Mouse (Mus musculus) ES-E14 (cell line): Measurements from ENCODE around the gene Slc22a20. TPM values are rescaled to one million over a fixed set of nuclear protein-coding genes. Genes with fewer than 3 reads are reported as not detected.

ENCODE experiments used
- DNase-seq: peaks from one replicate; pipeline ENCODE4 v3.0.0-alpha.2; 2013; ENCODE audit warnings: low read depth, low spot score
- H3K27ac ChIP-seq: 2 replicates; pipeline ENCODE4 v1.5.1; 2012; ENCODE audit warnings: low read depth, mild to moderate bottlenecking, low read length, moderate library complexity, mixed read lengths; ENCODE audit not compliant: poor library complexity, insufficient read depth, severe bottlenecking
- H3K36me3 ChIP-seq: 2 replicates; pipeline ENCODE4 v1.6.1; 2012; ENCODE audit warnings: mild to moderate bottlenecking, low read length, moderate library complexity, mixed read lengths; ENCODE audit not compliant: control insufficient read depth, poor library complexity, insufficient read depth, severe bottlenecking
- H3K4me1 ChIP-seq, 2 experiments: fragments of 150-350 bp in 1 of 2; sonication (generic) in 1 of 2; 2 replicates each; pipeline ENCODE4 v1.6.1; 2012; ENCODE audit warnings: low read length in 2 of 2, mild to moderate bottlenecking in 1 of 2, mixed read lengths in 1 of 2; ENCODE audit not compliant: control insufficient read depth in 2 of 2, insufficient read depth in 2 of 2, poor library complexity in 1 of 2
- H3K4me3 ChIP-seq, 2 experiments: fragments of 150-350 bp in 1 of 2; sonication (generic) in 1 of 2; 2 replicates each; pipeline ENCODE4 v1.5.1; 2012; ENCODE audit warnings: low read length in 2 of 2, low read depth in 1 of 2, mild to moderate bottlenecking in 1 of 2, mixed read lengths in 1 of 2; ENCODE audit not compliant: insufficient read depth in 1 of 2, poor library complexity in 1 of 2, severe bottlenecking in 1 of 2
- H3K9ac ChIP-seq: 2 replicates; pipeline ENCODE4 v1.6.1; 2012; ENCODE audit warnings: low read depth, mild to moderate bottlenecking, low read length, mixed read lengths; ENCODE audit not compliant: poor library complexity, insufficient read depth, severe bottlenecking
- H3K9me3 ChIP-seq: fragments of 150-350 bp; sonication (generic); 2 replicates; pipeline ENCODE4 v1.6.1; 2012; ENCODE audit warnings: low read depth, mild to moderate bottlenecking, low read length; ENCODE audit not compliant: control insufficient read depth, insufficient read depth
- CHD2 ChIP-seq: IDR thresholded peaks from 2 replicates; pipeline ENCODE4 v1.6.1; 2014; ENCODE audit warnings: mild to moderate bottlenecking, low read depth, low read length, inconsistent platforms
- HCFC1 ChIP-seq: IDR thresholded peaks from 2 replicates; pipeline ENCODE4 v1.6.1; 2012; ENCODE audit warnings: low read length, inconsistent platforms, borderline replicate concordance; ENCODE audit not compliant: insufficient read depth
- MAFK ChIP-seq: IDR thresholded peaks from 2 replicates; pipeline ENCODE4 v1.6.1; 2014; ENCODE audit warnings: mild to moderate bottlenecking, low read depth, low read length, inconsistent platforms; ENCODE audit not compliant: insufficient read depth
- ZC3H11A ChIP-seq: IDR thresholded peaks from 2 replicates; pipeline ENCODE4 v1.6.1; 2012; ENCODE audit warnings: low read depth, mild to moderate bottlenecking, inconsistent platforms, low read length, borderline replicate concordance
- ZNF384 ChIP-seq: IDR thresholded peaks from 2 replicates; pipeline ENCODE4 v1.6.1; 2012; ENCODE audit warnings: low read depth, low read length, inconsistent platforms
- in situ Hi-C, 2 experiments: fragments of 600-800 bp; cut with MboI; formaldehyde crosslinking; loops; one replicate each; pipeline ENCODE4 v1.15.1; 2025; ENCODE audit warnings: low sequenced_read_pairs in 2 of 2, inconsistent platforms in 1 of 2; ENCODE audit not compliant: unreplicated experiment in 2 of 2
- total RNA-seq: library from RNA; depleted of rRNA; stranded (reverse); fragments of 300-350 nt; gene quantifications from 2 replicates; pipeline ENCODE4 v1.2.3, GENCODE M21; 2012

Gene Slc22a20
- total RNA-seq, 1 experiment, result 0.54 TPM

DNA sequence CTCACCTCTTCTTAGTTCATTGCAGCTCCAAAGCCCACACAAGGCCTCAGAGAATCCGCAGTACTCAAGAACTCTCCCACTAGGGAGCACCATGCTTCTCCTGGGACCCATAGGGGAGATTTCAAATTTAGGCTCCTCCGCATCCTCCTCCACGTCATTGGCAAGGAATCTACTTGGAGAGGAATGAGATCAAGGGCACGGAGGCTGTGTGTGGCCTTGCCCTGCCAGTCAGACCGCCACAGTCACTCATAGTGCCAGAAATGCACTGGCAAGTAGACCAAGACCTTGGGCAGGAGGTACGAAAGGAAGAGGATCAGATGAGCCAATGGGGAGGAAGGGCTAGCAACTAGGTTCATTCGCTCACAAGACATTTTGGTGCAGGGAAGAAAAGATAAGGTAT, 38.0 kb upstream of the Slc22a20 start:
- H3K4me1 ChIP-seq, result peaks cover 0 to 5% of the 10 kb centered on the region in 2 experiments; a peak in 1 of 4 replicates
- in situ Hi-C loops, result no loop called here

DNA sequence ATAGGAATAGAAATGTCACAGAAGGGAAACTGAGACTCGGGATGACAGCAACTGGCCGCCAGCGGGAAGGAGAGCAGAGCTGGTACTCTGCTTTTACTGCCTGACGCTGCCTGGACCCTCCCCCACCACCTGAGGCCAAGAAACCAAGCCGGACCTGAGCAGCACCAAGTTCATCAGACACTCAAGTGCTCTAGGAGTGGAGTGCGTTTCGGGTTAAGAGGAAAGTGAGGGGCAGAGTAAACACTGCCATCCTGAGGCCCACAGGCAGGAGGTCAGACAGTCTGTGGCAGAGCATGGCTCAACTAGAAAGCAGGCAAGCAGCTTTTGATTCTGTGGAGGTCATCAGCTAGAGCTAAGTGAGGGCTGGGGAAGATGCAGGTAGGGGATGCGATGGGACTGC, 37.1 kb upstream of the Slc22a20 start:
- H3K27ac ChIP-seq, result no peak overlapping the region
- H3K4me1 ChIP-seq, result peaks cover 0 to 5% of the 10 kb centered on the region in 2 experiments; a peak in 1 of 4 replicates
- no peaks in the 10 kb centered on the region for H3K9me3 ChIP-seq
- TF ChIP-seq ZC3H11A (no peak), HCFC1 (no peak), ZNF384 (no peak), MAFK (no peak), CHD2 (no peak)
- DNase-seq, result no peak
- in situ Hi-C loops, result no loop called here
- H3K9ac ChIP-seq, result no peak overlapping the region
- H3K4me3 ChIP-seq, result peak overlapping the region in 1 of 2 experiments; percentile 16; a peak in 1 of 4 replicates
- no peaks in the 10 kb centered on the region for H3K36me3 ChIP-seq

More for the DNA sequence above, 38.0 kb upstream of the Slc22a20 start:
- H3K27ac ChIP-seq, result no peak overlapping the region
- TF ChIP-seq MAFK, result no peak
- TF ChIP-seq ZNF384, result no peak
- TF ChIP-seq ZC3H11A, result no peak
- TF ChIP-seq CHD2, result no peak
- TF ChIP-seq HCFC1, result no peak
- no peak overlapping the region for H3K9ac ChIP-seq
- H3K4me3 ChIP-seq, result peak overlapping the region in 1 of 2 experiments; percentile 31; a peak in 1 of 4 replicates
- H3K36me3 ChIP-seq, result no peaks in the 10 kb centered on the region
- DNase-seq, result no peak
- H3K9me3 ChIP-seq, result no peaks in the 10 kb centered on the region

DNA sequence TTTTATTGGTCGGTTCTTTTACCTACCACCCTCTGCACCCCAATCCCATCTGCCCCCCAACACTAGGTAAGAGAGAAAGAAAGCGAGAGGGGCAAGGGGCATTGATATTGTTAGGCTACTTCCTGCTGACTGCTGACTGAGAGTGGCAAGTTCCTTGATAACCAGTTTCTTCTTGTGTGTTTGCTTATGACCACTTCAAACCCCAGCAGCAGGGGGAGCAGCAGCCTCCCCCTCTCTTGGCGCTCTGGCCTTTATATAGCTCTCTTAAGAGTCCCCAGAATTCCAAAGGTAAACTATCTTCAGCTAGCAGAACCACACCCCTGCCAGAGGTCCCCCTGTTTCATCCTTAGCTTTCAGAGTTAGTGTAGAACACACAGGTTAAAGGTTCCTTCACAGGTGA, 34.3 kb upstream of the Slc22a20 start:
- Histone ChIP-seq H3K9me3 (no peaks in the 10 kb centered on the region), H3K36me3 (no peaks in the 10 kb centered on the region), H3K4me3 (no peak overlapping the region), H3K27ac (no peak overlapping the region), H3K9ac (no peak overlapping the region), H3K4me1 (peaks cover 0 to 8% of the 10 kb centered on the region in 2 experiments; a peak in 2 of 4 replicates)
- TF ChIP-seq CHD2, result no peak
- no peak for TF ChIP-seq ZNF384
- TF ChIP-seq MAFK, result no peak
- TF ChIP-seq HCFC1, result no peak
- no peak for TF ChIP-seq ZC3H11A
- in situ Hi-C loops, result no loop called here
- DNase-seq, result no peak

DNA sequence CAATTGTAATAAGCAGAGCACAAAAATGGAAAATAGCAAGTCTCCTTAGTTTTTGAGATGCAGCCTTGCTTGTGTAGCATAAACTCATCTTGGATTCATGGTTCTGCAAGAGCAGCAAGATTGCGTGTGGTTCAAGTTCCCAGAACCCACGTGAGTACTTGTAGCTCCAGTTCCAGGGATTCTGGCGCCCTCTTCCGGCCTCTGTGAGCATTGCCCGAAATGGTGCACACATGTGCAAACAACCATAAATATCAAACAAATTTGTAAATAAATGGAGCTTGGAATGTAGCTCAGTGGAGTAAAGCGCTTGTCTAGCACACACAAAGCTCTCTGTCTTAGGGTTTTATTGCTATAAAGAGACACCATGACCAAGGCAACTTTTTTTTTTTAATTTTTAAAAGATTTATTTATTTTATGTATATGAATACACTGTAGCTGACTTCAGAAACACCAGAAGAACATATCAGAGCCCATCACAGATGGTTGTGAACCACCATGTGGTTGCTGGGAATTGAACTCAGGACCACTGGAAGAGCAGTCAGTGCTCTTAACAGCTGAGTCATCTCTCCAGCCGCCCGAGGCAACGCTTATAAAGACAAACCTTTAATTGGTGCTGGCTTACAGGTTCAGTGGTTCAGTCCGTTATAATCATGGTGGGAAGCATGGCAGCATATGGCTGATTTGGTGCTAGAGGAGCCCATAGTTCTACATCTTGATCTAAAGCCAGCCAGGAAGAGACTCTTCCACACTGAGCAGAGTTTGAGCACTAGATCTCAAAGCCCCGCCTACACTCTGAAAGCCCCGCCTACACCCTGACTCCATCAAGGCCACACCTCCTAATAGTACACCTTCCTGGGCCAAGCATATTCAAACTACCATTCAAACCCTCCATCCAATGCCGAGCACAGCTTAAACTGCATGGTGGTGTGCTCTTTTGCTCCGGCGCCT, 32.5 kb upstream of the Slc22a20 start:
- H3K4me1 ChIP-seq, result peaks cover 0 to 12% of the 10 kb centered on the region in 2 experiments; a peak in 2 of 4 replicates
- no peaks in the 10 kb centered on the region for H3K9me3 ChIP-seq
- H3K4me3 ChIP-seq, result peak overlapping the region; percentile 40 to 46
- peak; percentile 96 for DNase-seq
- in situ Hi-C loops, result no loop called here
- H3K27ac ChIP-seq, result no peak overlapping the region; the same call in 1 of the 2 replicates
- peak overlapping the region; percentile 23; the same call in 1 of the 2 replicates for H3K9ac ChIP-seq
- TF ChIP-seq ZNF384, result no peak
- peak; percentile 62 for TF ChIP-seq MAFK
- H3K36me3 ChIP-seq, result no peaks in the 10 kb centered on the region

DNA sequence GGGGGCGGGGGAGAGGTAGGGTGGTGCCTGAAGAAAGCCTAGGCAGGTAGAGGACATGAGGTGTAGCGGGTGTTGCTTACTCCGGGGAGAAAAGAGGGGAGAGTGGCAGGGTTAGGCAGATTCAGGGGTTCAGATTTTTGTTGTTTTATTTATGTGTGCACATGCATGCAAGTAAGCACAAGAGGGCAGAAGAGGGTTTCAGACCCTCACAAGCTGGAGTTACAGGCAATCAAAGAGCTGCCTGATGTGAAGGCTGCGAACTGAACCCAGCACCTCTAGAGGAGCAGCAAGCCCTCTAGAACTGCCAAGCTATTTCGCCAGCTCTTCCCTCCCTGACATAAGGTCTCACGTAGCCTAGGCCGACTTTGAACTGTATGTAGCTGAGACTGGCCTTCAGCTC, 30.6 kb upstream of the Slc22a20 start:
- peaks cover 0 to 6% of the 10 kb centered on the region in 2 experiments; a peak in 2 of 4 replicates for H3K4me1 ChIP-seq
- DNase-seq, result no peak
- H3K27ac ChIP-seq, result no peak overlapping the region
- no peaks in the 10 kb centered on the region for H3K36me3 ChIP-seq
- no peak overlapping the region for H3K9ac ChIP-seq
- H3K9me3 ChIP-seq, result no peaks in the 10 kb centered on the region
- no peak for TF ChIP-seq ZNF384
- TF ChIP-seq HCFC1, result no peak
- TF ChIP-seq ZC3H11A, result no peak
- no peak for TF ChIP-seq CHD2
- TF ChIP-seq MAFK, result no peak
- 0 out of 4 replicates have a peak overlapping the region, but pooled peaks have one; percentile 66 to 71 for H3K4me3 ChIP-seq
- in situ Hi-C loops, result no loop called here
